Mouse (Mus musculus) MEL (cell line): Measurements from ENCODE around the gene Rnf128.

ENCODE experiments used
- CTCF ChIP-seq, 3 experiments: IDR thresholded peaks in 2 of 3; conservative IDR thresholded peaks in 1 of 3; 2 replicates each; pipeline ENCODE4 v1.5.1; 2011 to 2012; ENCODE audit warnings: low read length in 3 of 3, low read depth in 2 of 3, mild to moderate bottlenecking in 2 of 3, improper control_type of control experiment in 1 of 3, inconsistent platforms in 1 of 3, mixed read lengths in 1 of 3, moderate library complexity in 1 of 3; ENCODE audit not compliant: control insufficient read depth in 1 of 3, insufficient read depth in 1 of 3, poor library complexity in 1 of 3, severe bottlenecking in 1 of 3
- JUND ChIP-seq: IDR thresholded peaks from 2 replicates; pipeline ENCODE4 v1.6.1; 2011; ENCODE audit warnings: low read depth, mild to moderate bottlenecking, improper control_type of control experiment, low read length
- KAT2A ChIP-seq: conservative IDR thresholded peaks from 2 replicates; pipeline ENCODE4 v1.6.1; 2012; ENCODE audit warnings: low read depth, low read length, improper control_type of control experiment, inconsistent platforms
- MAFK ChIP-seq: IDR thresholded peaks from 2 replicates; pipeline ENCODE4 v1.6.1; 2011; ENCODE audit warnings: low read depth, mild to moderate bottlenecking, low read length, improper control_type of control experiment, borderline replicate concordance
- MYC ChIP-seq: IDR thresholded peaks from 2 replicates; pipeline ENCODE4 v1.6.1; 2011; ENCODE audit warnings: low read depth, mild to moderate bottlenecking, low read length, improper control_type of control experiment, moderate library complexity
- POLR2A ChIP-seq, 2 experiments: IDR thresholded peaks; 2 replicates each; pipeline ENCODE4 v1.6.1; 2011 to 2012; ENCODE audit warnings: low read length in 2 of 2, mild to moderate bottlenecking in 2 of 2, control low read depth in 1 of 2, improper control_type of control experiment in 1 of 2, low read depth in 1 of 2, moderate library complexity in 1 of 2; ENCODE audit not compliant: control insufficient read depth in 1 of 2, insufficient read depth in 1 of 2, poor library complexity in 1 of 2
- POLR2AphosphoS2 ChIP-seq: IDR thresholded peaks from 2 replicates; pipeline ENCODE4 v1.6.1; 2011; ENCODE audit warnings: low read length, improper control_type of control experiment
- TAL1 ChIP-seq: IDR thresholded peaks from 2 replicates; pipeline ENCODE4 v1.6.1; 2012; ENCODE audit warnings: mild to moderate bottlenecking, inconsistent platforms, low read length, moderate library complexity, mixed read lengths

DNA sequence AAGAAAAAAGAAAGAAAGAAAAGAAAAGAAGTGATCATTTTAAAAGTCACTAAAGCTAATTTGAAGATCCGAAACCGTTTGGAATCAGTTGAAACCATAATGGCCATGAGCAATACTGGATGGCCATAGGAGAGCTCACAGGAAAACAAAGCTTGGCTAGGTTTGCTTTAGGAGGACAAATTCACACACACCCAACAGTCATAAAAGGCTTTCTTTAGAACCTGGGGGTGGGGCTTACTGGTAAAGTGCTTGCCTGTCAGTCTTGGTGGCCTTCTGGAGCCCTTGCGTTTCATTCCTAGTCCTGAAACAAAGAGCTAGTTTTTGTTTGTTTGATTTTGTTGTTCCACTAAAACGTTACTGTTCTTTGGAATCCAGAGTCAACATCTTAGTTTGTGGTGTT lies 71.6 kb downstream of the Rnf128 start:
- no peak for TF ChIP-seq CTCF (IDR thresholded peaks at IDR 0.05 in 2 of 3, conservative IDR thresholded peaks at IDR 0.05 in 1 of 3; ENCODE audit: control insufficient read depth in 1 of 3, insufficient read depth in 1 of 3, low read depth in 2 of 3, low read length in 3 of 3, poor library complexity in 1 of 3, severe bottlenecking in 1 of 3)
- no peak for TF ChIP-seq KAT2A
- TF ChIP-seq POLR2AphosphoS2 = no peak
- no peak for TF ChIP-seq JUND
- TF ChIP-seq MYC = no peak
- TF ChIP-seq POLR2A (IDR thresholded peaks at IDR 0.05; ENCODE audit: control insufficient read depth in 1 of 2, insufficient read depth in 1 of 2, low read depth in 1 of 2, low read length in 2 of 2, poor library complexity in 1 of 2) = no peak
- no peak for TF ChIP-seq TAL1
- TF ChIP-seq MAFK = no peak
